Mouse (Mus musculus) ES-E14 (cell line): ENCODE data around the gene Olfr768. TPM values are rescaled to one million over a fixed set of nuclear protein-coding genes. Genes with fewer than 3 reads are reported as not detected.
"Not testable (repeated sequence)": the region's sequence is repeated elsewhere in the genome, so short reads cannot be mapped to it uniquely, and the experiment has no call there.

Experiments used
- DNase-seq: peaks from one replicate; pipeline ENCODE4 v3.0.0-alpha.2; 2013; ENCODE audit warnings: low read depth, low spot score
- H3K27ac ChIP-seq: 2 replicates; pipeline ENCODE4 v1.5.1; 2012; ENCODE audit warnings: low read depth, mild to moderate bottlenecking, low read length, moderate library complexity, mixed read lengths; ENCODE audit not compliant: poor library complexity, insufficient read depth, severe bottlenecking
- H3K36me3 ChIP-seq: 2 replicates; pipeline ENCODE4 v1.6.1; 2012; ENCODE audit warnings: mild to moderate bottlenecking, low read length, moderate library complexity, mixed read lengths; ENCODE audit not compliant: control insufficient read depth, poor library complexity, insufficient read depth, severe bottlenecking
- H3K4me1 ChIP-seq, 2 experiments: fragments of 150-350 bp in 1 of 2; sonication (generic) in 1 of 2; 2 replicates each; pipeline ENCODE4 v1.6.1; 2012; ENCODE audit warnings: low read length in 2 of 2, mild to moderate bottlenecking in 1 of 2, mixed read lengths in 1 of 2; ENCODE audit not compliant: control insufficient read depth in 2 of 2, insufficient read depth in 2 of 2, poor library complexity in 1 of 2
- H3K4me3 ChIP-seq, 2 experiments: fragments of 150-350 bp in 1 of 2; sonication (generic) in 1 of 2; 2 replicates each; pipeline ENCODE4 v1.5.1; 2012; ENCODE audit warnings: low read length in 2 of 2, low read depth in 1 of 2, mild to moderate bottlenecking in 1 of 2, mixed read lengths in 1 of 2; ENCODE audit not compliant: insufficient read depth in 1 of 2, poor library complexity in 1 of 2, severe bottlenecking in 1 of 2
- H3K9ac ChIP-seq: 2 replicates; pipeline ENCODE4 v1.6.1; 2012; ENCODE audit warnings: low read depth, mild to moderate bottlenecking, low read length, mixed read lengths; ENCODE audit not compliant: poor library complexity, insufficient read depth, severe bottlenecking
- H3K9me3 ChIP-seq: fragments of 150-350 bp; sonication (generic); 2 replicates; pipeline ENCODE4 v1.6.1; 2012; ENCODE audit warnings: low read depth, mild to moderate bottlenecking, low read length; ENCODE audit not compliant: control insufficient read depth, insufficient read depth
- CHD2 ChIP-seq: IDR thresholded peaks from 2 replicates; pipeline ENCODE4 v1.6.1; 2014; ENCODE audit warnings: mild to moderate bottlenecking, low read depth, low read length, inconsistent platforms
- HCFC1 ChIP-seq: IDR thresholded peaks from 2 replicates; pipeline ENCODE4 v1.6.1; 2012; ENCODE audit warnings: low read length, inconsistent platforms, borderline replicate concordance; ENCODE audit not compliant: insufficient read depth
- MAFK ChIP-seq: IDR thresholded peaks from 2 replicates; pipeline ENCODE4 v1.6.1; 2014; ENCODE audit warnings: mild to moderate bottlenecking, low read depth, low read length, inconsistent platforms; ENCODE audit not compliant: insufficient read depth
- ZC3H11A ChIP-seq: IDR thresholded peaks from 2 replicates; pipeline ENCODE4 v1.6.1; 2012; ENCODE audit warnings: low read depth, mild to moderate bottlenecking, inconsistent platforms, low read length, borderline replicate concordance
- ZNF384 ChIP-seq: IDR thresholded peaks from 2 replicates; pipeline ENCODE4 v1.6.1; 2012; ENCODE audit warnings: low read depth, low read length, inconsistent platforms
- in situ Hi-C, 2 experiments: fragments of 600-800 bp; cut with MboI; formaldehyde crosslinking; loops; one replicate each; pipeline ENCODE4 v1.15.1; 2025; ENCODE audit warnings: low sequenced_read_pairs in 2 of 2, inconsistent platforms in 1 of 2; ENCODE audit not compliant: unreplicated experiment in 2 of 2
- total RNA-seq: library from RNA; depleted of rRNA; stranded (reverse); fragments of 300-350 nt; gene quantifications from 2 replicates; pipeline ENCODE4 v1.2.3, GENCODE M21; 2012; rRNA removed

Gene Olfr768
- not detected in 2 replicates for total RNA-seq

DNA sequence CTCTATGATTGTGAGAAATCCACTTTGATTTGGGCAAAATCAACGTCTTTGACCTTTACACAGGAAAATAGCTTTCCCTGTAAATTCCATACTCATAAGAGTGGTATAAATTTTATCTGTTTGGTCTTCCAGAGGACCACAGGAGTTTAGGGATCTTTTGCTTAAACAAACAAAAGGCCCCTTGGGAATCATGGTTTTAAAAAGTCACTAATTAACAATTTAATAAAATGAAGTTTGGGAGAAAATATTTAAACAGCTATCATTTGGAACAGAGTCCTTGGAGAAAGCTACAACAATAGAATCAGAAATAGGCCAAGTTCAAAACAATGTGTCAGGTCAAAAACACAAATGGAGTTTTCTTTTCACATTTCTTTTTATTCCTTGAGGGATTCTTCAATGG, at the start of gene Olfr768:
Gene Olfr768 (minus strand): TSS at position 101 of the 400 bp plus-strand sequence.
- Histone ChIP-seq H3K4me1 (no peaks in the 10 kb centered on the region), H3K9ac (no peak within 1 kb of the TSS), H3K4me3 (no peak within 1 kb of the TSS), H3K9me3 (no peaks in the 10 kb centered on the region), H3K36me3 (no peaks in the 10 kb centered on the region), H3K27ac (no peak within 1 kb of the TSS)
- TF ChIP-seq ZC3H11A (no peak), MAFK (no peak), ZNF384 (no peak), HCFC1 (no peak), CHD2 (no peak)
- DNase-seq: no peak
- in situ Hi-C loops: no loop called here

DNA sequence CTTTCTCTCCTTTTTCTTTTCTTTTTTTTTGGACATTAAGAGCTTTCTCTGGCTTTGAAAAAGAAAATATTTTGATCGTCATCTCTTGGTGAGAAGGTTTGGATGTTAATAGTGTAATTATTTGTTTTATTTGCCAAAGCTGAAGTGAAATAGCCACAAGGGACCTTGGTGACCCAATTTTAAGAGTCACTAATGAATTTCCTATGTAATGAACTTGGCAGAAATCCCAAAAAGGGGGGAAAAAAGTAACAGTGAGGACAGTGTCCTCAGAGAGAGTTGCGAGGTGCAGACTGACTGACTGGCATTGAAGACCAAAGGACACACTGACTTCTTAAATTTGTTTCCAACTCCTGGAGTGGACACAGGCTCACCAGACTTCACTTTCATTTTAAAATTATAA, 39.7 kb upstream of the Olfr768 start, which contains the start of gene Olfr770:
Gene Olfr770 (minus strand): TSS at position 101 of the 400 bp plus-strand sequence.
- H3K36me3 ChIP-seq: no peaks in the 10 kb centered on the region
- H3K4me1 ChIP-seq: no peaks in the 10 kb centered on the region
- DNase-seq: no peak
- in situ Hi-C loops: no loop called here
- no peak within 1 kb of the TSS for H3K9ac ChIP-seq
- TF ChIP-seq CHD2: no peak
- no peak for TF ChIP-seq MAFK
- no peak for TF ChIP-seq HCFC1
- no peak for TF ChIP-seq ZC3H11A
- H3K27ac ChIP-seq: no peak within 1 kb of the TSS
- H3K9me3 ChIP-seq: no peaks in the 10 kb centered on the region
- H3K4me3 ChIP-seq: no peak within 1 kb of the TSS

DNA sequence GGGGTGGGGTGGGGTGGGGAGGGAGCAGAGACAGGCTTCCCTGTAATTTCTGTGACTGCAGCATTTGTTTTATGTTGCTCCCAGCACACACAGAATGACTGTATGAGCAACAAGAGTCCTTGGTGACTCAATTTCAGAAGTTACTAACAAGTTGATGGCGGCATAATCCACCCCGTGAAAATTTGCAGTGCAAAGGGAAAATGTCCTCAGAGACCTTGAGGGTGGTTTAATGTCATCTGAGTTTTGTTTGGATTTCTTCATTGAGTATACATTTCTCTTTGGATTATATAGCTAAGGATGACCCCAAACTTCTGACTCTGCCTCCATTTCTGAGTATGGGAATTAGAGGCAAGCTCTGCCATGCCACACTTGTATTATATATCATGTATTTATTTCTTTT, 18.6 kb upstream of the Olfr768 start, which contains the start of gene Olfr769:
Gene Olfr769 (minus strand): TSS at position 101 of the 400 bp plus-strand sequence.
- H3K4me1 ChIP-seq: no peaks in the 10 kb centered on the region
- H3K27ac ChIP-seq: no peak within 1 kb of the TSS
- DNase-seq: no peak
- no peak within 1 kb of the TSS for H3K9ac ChIP-seq
- H3K4me3 ChIP-seq: no peak within 1 kb of the TSS
- in situ Hi-C loops: no loop called here
- no peaks in the 10 kb centered on the region for H3K36me3 ChIP-seq
- TF ChIP-seq ZNF384: no peak
- TF ChIP-seq CHD2: no peak
- TF ChIP-seq MAFK: no peak
- no peak for TF ChIP-seq HCFC1
- no peak for TF ChIP-seq ZC3H11A
- H3K9me3 ChIP-seq: no peaks in the 10 kb centered on the region

DNA sequence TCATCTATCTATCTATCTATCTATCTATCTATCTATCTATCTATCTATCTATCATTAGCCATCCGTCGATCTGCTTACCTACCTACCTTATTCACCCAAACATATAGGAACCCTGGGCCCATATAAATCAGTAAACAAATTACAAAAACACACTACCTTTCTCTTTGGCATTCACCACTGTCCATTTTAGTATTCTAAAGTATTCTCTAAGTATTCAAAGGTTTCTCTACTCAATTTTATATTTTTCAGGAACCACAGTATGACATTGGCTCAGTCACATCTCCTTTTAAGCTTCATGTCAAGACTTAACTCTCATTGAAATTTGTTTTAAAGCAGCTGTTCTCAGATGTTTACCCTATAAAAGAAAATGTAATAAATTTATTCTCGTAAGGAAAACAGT, 16.0 kb upstream of the Olfr768 start:
- no peak for DNase-seq
- H3K9me3 ChIP-seq: no peaks in the 10 kb centered on the region
- in situ Hi-C loops: no loop called here
- H3K36me3 ChIP-seq: no peaks in the 10 kb centered on the region
- TF ChIP-seq ZC3H11A (no peak), CHD2 (no peak), MAFK (no peak), HCFC1 (no peak), ZNF384 (no peak)
- H3K9ac ChIP-seq: no peak overlapping the region
- no peak overlapping the region for H3K27ac ChIP-seq
- H3K4me1 ChIP-seq: no peaks in the 10 kb centered on the region
- H3K4me3 ChIP-seq: no peak overlapping the region

DNA sequence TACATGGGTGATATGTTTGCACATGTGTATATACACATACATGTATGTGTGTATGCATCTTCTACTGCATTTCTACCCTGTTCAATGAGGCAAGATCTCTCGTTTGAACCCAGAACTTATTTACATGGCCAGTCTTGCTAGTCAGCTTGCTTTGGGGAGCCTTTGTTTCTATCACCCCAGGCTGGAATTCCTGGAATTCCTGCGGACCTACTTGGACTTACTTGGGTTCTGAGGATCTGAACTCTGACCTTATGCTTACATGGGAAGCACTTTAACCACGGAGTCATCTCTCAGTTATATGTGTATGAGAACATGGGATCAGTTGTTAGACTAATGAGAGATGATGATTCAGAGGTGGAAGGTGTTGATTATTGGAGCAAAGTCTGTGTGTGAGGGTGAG, 2.1 kb upstream of the Olfr768 start:
- Histone ChIP-seq H3K9ac (no peak overlapping the region), H3K4me1 (no peaks in the 10 kb centered on the region), H3K27ac (no peak overlapping the region), H3K36me3 (no peaks in the 10 kb centered on the region), H3K9me3 (no peaks in the 10 kb centered on the region), H3K4me3 (no peak overlapping the region)
- DNase-seq: peak; percentile 4
- TF ChIP-seq MAFK (no peak), ZNF384 (no peak), ZC3H11A (no peak), HCFC1 (no peak), CHD2 (no peak)
- in situ Hi-C loops: no loop called here

DNA sequence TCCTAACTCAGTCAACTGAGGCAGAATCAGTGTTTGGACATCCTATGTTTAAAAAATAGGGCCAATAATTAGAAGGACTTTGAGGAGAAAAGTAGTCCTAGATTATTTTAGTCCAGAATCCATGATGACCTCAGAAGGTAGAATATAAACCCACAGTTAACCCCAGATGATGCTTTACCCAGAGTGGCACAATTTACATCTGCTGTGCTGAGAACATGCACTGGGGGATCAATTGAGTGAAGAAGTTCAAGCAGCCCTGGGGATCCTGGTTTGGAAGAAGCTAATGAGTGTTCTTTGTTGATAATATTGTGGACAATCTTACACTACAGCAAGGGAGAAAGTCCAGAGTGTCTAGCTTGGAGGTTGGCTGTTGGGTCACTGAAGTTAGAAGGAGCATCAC, 16.4 kb downstream of the Olfr768 start, which contains the start of gene Olfr767:
Gene Olfr767 (minus strand): TSS at position 101 of the 400 bp plus-strand sequence.
- H3K36me3 ChIP-seq, H3K9me3 ChIP-seq, DNase-seq, H3K27ac ChIP-seq, H3K4me3 ChIP-seq, H3K9ac ChIP-seq, H3K4me1 ChIP-seq, in situ Hi-C loops: not testable (repeated sequence)
